Mouse (Mus musculus) cerebellum, adult (tissue): ENCODE measurements around the gene Opn4.

Experiments used
- ATAC-seq: cut with Nextera tagmentation; 2 replicates; pipeline ENCODE4 v1.9.2; 2017; ENCODE audit warnings: mild to moderate bottlenecking, moderate library complexity, mixed read lengths; ENCODE audit not compliant: insufficient number of reproducible peaks, low FRiP score, low TSS enrichment

Opn4 gene

DNA sequence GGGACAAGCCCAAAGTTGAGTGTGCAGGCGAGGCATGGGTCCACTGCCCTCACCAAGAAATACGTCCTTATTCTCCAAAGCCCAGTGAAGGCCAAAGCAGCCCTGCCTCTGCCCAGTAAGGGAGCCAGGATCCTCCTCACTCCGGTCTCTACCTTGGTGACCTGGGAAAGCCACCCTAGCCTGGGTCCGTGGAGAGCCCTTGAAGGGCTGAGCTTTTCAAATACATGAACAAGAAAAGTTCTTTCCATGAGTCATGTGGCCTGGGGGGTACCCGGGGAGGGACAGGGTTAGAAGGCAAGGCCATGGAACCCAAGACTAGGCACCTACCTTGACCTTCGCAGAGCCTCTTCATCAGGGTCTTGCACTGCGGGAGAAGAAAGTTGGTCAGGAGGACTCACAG, 33.4 kb downstream of the Opn4 start:
- ATAC-seq: no peak

DNA sequence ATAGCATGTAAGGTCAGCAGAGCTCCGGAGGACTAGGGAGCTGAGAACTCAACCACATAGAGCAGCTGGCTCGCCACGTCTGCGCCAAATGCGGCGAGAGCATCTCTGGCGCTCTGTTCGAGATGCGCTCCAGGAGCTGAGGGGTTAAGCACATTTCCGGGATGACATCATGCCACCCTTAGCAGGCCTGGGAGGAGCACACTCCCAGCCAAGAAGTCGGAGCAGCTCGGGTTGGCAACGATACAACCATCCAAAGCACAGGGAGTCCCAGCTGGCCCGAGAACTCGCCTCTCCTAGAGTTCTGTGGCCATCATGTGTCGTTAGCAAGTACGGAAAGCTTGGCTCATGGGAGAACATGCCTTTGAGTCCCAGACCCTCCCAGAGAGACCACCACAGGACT, 34.2 kb downstream of the Opn4 start:
- no peak; the same call in 1 of the 2 replicates for ATAC-seq

GRCm38 (mm10) chr14:34564646-34565045, 35.3 kb downstream of the Opn4 start:
- no peak for ATAC-seq

DNA sequence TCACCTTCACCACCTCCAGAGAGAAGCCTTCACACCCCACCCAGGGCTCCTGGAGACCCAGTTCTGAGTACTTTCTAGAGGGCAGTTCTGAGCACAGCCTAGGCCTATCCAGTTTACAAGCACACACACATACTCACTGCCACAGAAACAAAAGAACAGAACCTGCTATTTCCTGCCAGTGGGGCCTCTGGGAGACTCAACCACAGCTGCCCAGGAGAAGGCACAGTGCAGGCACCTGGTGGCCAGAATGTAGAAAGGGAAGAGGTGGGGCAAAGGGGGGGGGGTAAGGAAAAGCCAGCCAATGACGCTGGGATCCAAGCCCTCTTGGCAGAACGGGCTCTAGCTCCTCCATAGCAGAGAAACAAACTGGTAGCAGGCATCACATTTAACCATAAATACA, 37.5 kb downstream of the Opn4 start:
- ATAC-seq: no peak

- no peak for ATAC-seq
Measured at GRCm38 (mm10) chr14:34561647-34562046, 38.3 kb downstream of the Opn4 start.

DNA sequence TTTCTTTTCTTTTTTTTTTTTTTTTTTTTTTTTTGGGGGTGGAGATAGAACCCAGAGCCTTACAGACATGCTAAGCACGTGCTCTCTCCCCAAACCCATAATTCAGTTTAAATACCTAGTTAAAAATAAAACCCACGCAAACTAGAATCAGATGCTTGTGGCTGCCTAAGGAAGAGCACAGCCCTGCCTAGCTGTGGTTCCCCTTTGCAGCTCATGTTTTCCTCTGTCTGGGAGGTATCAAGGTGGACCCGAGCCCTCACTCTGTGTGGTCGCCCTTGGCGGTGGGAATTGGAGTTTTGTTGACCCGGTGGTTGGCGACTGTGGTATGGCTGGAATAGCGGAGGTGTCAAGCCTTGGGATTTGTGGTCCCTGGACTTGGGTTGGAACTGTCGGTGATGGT, 41.0 kb downstream of the Opn4 start:
- ATAC-seq: no peak

- ATAC-seq: no peak
Measured at GRCm38 (mm10) chr14:34555211-34555610, 44.7 kb downstream of the Opn4 start.

GRCm38 (mm10) chr14:34554047-34554446, 45.9 kb downstream of the Opn4 start:
- no peak for ATAC-seq

DNA sequence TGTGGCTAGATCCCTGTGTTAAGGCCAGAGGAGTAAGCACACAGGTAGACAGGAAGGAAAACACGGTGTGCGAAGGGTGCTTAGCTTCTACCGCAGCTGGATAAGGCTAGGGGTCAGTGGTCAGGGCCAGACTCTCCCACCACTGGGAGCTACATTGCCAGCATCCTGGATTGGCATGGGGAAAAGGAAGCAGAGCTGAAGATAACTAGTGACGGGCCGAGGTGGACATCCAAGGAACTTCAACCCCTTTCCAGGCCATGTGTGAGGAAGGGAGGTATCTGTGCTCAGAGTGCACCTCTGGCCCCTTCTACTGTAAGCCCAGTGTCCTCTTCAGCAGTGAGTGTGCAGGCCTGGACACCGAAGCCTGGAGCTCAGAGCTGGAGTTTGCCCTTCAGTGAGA, 46.5 kb downstream of the Opn4 start:
- ATAC-seq: no peak

DNA sequence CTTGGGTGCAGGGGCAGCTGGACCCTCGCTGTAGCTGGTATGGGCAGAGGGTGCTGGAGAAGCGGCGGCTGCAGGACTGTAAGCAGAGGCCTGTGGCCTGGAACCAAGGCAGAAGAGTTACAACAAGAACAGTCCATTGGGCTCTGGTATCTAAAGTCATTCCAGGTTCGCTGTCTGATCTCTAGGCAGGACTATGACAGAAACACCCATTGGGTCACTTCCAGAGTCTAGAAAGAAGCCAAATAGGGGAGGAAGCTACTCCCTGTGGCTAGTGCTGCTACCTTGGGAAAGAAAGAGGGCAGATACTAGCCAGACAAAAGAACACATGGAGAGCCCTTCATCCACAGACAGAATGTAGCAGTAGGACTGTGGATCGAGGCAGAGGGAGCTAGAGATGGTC, 47.7 kb downstream of the Opn4 start:
- no peak for ATAC-seq

DNA sequence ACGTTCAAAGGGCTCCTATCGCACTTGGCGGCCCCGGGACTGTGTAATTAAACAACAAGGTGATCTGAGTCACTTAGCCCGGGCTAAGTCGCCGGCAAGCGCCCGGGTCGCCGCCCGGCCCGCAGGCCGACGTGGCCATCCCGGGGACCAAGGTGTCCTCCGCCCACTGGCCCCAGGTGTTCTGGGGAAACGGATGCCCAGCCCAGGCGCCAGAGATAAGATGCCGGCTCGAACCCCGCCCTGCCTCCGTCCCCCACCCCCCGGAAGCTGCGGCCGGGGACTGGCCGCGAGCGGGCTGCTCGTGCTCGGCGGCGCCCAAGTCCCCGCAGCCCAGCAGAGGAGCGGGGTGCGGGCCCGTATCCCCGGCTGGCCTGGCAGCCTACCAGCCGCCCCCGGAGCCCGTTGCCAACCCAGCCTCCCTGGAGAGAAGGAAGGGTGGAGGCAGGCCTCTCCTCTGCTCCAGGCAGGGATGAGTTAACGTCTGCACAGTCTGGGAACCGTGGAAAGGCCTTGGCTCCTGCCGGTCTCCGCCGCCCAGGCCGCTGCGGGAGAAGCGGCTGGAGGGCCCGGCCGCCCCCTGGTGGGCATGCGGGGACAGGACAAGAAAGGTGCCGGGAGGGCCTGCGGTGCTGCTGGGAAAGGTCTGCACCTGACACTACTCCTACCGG, 50.8 kb downstream of the Opn4 start:
- peak; percentile 86 for ATAC-seq

DNA sequence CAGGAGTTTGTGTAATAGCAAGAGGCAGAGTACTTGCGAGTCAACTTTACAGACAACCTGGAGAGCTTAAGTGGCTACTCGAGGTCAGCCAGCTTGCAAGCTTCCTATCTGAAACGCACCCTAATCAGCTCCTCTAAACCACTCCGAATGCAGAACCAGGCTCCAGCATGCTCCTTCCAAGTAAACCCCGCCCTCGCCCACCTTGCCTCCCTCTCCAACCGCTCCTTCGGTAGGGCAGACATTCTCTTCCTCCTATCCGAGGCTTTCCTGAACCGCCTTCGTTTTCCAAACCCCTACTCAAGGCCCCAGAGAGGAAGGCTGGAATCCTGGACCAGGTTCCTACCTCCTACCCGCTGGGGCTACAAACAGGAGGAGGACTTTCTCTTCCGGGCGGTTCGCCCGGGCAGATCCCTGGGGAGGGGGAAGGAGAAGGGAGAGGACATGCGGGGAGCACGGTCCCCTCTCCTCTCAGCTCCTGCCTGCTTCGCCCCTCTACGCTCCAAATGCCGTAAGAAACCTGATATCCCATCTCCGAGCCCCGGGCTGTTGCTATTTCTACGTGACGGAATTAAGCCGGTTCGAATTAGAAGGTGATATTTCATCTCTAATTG, 51.4 kb downstream of the Opn4 start:
- peak; percentile 59 for ATAC-seq

- ATAC-seq: no peak
Measured at GRCm38 (mm10) chr14:34544545-34544944, 55.4 kb downstream of the Opn4 start.

GRCm38 (mm10) chr14:34544001-34544400, 55.9 kb downstream of the Opn4 start:
- no peak for ATAC-seq

GRCm38 (mm10) chr14:34543596-34543995, 56.3 kb downstream of the Opn4 start:
- ATAC-seq: no peak

GRCm38 (mm10) chr14:34541896-34542295, 58.0 kb downstream of the Opn4 start:
- ATAC-seq: 0 out of 2 replicates have a peak, but pooled peaks have one; percentile 15

DNA sequence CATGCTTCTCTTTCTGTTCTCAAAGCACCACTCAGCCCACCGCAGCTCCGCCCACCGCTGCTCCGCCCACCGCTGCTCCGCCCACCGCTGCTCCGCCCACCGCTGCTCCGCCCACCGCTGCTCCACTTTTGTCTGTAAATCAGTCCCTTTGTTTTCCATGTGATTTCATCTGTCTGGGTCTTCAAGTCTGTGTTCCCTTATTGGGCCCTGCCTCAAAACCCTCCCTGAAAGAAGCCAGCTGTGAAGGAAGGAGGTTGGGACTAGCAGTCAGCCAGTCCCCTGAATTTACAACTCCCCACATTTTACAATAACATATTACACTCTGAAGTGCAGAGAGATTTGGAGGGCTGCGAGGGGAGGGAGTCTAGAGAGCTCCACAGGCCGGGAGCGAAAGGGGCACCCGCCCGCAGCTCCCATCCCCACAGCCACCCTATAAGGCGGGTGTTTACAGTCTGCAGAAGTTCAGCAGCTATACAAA, 59.2 kb downstream of the Opn4 start:
- no peak for ATAC-seq
